Mouse (Mus musculus): ENCODE data around the gene Fkbp15.

The Fkbp15 gene

GRCm38 (mm10) chr4:62372410-62372809 is 12.1 kb upstream of the Fkbp15 start:
- no peak for DNase-seq

DNA sequence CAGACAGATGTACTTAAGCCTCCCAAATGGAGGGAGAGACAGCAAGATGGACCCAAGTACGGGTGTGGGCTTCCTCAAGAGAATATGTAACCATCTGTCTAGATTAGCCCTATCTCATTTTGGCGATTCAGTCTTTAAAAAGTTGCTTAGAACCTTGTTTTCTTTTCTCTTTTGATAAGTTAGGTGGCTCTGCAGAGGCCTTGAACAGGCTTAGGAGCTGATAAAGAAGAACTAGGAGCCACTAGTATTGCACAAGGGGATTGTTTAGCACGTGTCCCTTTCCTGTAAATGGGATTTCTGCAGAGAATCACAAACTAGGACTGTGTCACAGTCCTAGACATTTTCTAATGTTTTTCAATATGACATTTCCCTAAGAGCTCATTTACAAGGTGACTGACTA is 8.7 kb upstream of the Fkbp15 start:
- DNase-seq = no peak

DNA sequence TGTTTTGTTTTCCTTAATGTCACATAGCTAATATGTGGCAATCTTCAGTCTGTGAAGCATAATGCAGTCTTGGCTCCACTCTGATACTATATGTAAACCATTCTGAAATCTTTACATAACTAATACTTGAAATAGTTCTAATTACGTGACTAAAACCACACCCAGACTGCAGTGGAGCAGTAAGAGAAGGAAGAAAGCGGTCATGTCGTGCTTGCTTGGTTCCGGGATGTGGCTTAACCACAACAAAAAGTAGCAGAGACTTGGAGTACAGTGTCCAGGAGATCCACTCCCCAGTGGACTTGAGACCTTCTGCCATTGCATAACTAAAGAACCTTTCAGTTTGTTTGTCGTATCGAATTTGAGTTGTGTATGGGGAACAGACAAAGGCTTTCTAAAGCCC is 7.2 kb upstream of the Fkbp15 start:
- DNase-seq = no peak

GRCm38 (mm10) chr4:62366291-62366690 is 5.9 kb upstream of the Fkbp15 start:
- no peak for DNase-seq

DNA sequence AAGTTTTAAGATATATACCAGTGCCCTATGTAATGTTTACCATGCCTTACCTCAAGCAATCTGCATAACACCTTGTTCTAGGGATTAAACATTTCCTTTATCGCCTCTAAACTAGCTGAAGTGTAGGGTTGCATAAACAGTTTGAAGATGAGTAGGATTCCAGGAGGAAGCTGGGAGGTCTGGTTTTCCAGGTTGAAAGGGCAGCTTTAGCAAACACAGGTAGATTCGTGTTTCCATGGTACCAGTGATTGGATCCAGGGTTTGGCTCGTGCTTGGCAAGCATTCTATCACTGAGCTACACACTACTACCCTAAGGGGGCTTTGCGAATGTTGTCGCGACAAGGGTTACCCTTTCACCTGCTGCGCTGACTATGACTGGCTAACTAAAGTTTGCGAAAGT is 4.0 kb upstream of the Fkbp15 start:
- no peak for DNase-seq

DNA sequence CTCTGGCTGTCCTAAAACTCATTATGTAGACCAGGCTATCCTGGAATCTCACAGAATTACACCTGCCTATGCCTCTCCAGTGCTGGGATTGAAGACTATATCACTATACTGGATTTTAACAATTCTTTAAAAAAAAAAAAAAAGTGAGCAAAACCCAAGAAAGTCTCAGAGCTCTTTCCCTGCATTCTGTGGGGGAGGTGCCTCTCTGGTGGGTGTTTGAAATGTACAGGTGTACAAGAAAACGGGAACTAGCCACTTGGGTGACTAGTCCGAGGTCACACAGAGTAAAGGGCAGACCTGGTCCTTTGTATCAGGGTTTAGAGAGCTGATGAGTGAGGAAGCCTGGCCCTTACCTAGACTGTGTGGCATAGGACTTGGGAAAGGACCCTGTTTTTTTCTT is 2.1 kb upstream of the Fkbp15 start:
- no peak for DNase-seq

DNA sequence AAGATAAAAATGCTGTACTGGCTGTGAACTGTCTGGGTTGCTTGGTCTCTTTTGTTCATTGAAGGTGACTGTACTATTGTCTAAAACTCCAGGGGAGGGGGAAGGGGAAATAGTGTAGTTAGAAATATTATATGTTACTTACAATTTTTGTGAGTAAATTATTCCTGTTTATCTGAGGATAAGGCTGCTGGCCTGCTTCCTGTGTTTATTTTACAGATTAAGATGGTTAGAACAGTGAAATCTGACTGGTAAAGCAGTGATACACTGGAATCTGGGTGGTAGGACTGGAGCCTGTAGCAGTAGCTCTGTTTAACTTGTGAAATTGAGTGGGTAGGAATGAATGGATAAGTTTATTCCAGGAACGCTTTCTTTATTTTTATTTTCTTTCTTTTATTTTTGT is 1.6 kb upstream of the Fkbp15 start:
- DNase-seq = no peak

DNA sequence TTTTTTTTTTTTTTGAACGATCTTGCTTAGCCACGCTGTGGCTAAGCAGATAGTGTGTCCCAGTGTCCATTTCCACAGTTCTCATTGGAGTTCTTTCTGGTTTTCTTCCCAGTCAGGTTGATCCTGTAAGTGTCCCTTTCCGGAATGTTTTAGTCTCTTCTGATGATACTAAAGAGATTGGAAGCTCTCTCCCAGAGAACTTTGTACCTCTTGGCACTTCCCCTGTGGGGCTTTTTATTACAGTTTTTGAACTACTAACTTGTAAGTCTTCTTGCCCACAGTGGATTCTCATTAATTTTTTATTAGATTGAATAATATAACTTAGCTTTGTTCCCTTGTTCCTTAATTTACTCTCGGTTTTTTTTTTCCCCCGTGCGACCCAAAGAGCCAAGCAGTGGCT is 1.2 kb upstream of the Fkbp15 start:
- no peak for DNase-seq

- no peak for DNase-seq
Measured at GRCm38 (mm10) chr4:62360805-62361455, 582 bp upstream of the Fkbp15 start.

- no peak for DNase-seq
Measured at GRCm38 (mm10) chr4:62359256-62359775, 1.0 kb downstream of the Fkbp15 start.

- DNase-seq = no peak
Measured at GRCm38 (mm10) chr4:62357631-62358148, 2.7 kb downstream of the Fkbp15 start.

DNA sequence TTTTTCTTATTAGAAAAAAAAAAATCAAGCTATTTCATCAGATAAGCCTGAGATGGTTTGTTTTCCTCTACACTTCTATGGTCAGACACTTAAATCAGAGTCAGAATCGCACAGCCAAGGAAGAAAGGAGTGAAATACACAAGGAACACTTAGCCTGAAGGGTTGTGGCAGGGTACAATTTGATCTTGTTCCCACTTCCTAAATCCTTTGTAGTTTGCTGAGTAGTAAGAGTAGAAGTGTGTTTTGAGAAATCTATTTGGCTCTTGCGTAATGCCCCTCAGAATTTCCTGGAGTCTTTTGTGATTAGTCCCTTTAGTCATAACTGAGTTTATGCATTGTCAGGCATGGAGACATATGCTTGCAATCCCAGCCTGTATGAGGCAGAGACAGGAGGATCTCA is 11.0 kb downstream of the Fkbp15 start:
- no peak for DNase-seq

DNA sequence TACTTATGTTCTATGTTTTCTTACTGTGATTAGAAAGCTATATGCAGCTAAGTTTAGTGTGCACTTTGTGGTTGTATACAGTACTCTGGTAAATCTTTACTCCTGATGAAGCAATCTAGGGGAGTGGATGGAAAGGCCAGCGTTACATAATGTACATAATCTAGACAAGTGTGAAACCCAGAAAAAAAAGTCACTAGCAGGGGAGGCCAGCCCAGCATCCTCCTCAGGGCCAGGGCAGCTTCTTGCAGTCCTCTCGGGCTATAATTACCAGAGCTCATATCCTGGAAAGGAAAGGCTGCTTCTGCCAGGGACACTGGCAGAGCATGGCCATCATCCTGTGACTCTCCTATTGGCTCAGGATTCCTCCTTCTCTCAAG is 12.0 kb downstream of the Fkbp15 start:
- no peak for DNase-seq

- DNase-seq = no peak
Measured at GRCm38 (mm10) chr4:62347605-62348328, 12.6 kb downstream of the Fkbp15 start.

GRCm38 (mm10) chr4:62345827-62346226 is 14.5 kb downstream of the Fkbp15 start:
- no peak for DNase-seq

DNA sequence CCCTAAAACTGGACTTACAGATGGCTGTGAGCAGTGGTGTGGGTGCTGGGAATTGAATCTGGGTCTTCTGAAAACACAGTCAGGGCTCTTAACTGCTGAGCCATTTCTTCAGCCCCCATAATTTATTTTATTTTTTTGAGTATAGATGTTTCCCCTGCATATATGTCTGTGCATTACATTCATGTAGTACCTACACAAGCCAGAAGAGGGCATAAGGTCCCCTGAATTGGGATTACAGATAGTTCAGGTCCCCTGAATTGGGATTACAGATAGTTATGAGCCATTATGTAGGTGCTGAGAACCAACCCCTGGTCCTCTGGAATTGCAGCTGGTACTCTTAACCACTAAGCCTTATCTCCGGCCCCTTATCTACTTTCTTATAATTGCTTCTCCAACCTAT is 16.3 kb downstream of the Fkbp15 start:
- no peak for DNase-seq

DNA sequence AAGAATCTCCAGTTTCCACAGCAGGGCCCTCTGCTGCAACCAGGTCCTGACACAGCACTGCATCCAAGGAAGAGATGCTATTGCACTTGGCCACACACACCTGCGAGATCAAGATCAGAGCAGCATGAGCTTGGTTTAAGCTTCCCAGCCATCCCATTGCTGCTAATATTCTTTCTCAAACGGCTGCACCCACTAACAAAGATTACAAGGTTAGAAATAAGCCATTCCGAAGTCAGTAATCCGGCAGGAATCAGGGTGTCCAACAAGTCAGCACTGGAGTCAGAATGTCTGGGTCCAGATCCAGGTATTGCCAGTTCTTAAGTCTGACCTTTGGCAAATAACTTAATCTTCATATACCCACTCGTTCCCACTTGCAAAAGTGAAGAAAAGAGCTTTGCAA is 21.8 kb downstream of the Fkbp15 start:
- no peak for DNase-seq

GRCm38 (mm10) chr4:62331977-62332376 is 28.4 kb downstream of the Fkbp15 start:
- DNase-seq = no peak

DNA sequence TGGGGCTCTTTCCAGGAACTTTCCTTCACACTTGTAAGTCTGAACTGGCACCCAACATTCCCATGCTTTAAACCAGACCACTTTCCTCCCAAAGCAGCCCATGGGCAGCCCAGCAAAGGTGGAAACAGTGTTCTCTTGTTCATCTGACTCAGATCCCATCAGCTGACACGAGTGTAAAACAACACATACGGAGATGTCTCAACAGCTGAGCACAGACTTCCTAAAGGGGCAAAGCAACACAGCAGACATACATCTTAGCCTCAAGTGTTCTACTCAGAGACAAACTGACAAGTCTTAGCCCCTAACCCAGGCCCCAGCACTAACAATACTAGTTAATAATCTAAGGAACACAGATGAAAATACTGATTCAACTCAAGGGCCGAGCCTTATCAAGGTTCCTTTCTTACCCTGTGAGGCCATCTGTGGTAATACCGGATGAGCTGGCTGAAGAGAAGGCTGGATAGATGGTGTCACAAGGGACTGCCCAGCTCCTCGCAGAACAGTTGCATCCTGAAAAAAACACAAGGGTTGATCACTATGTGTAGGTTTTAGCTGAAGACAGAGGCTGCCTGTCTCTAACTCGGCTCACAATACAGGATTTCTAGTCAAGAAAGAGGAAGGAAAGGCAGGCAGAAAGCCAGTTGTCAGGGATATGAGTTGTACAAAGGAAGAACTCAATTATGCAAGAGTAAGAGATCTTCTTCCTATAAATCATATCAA is 31.2 kb downstream of the Fkbp15 start:
- DNase-seq = no peak

- DNase-seq = no peak
Measured at GRCm38 (mm10) chr4:62326111-62326510, 34.2 kb downstream of the Fkbp15 start.

GRCm38 (mm10) chr4:62322684-62323083 is 37.7 kb downstream of the Fkbp15 start:
- DNase-seq = no peak

DNA sequence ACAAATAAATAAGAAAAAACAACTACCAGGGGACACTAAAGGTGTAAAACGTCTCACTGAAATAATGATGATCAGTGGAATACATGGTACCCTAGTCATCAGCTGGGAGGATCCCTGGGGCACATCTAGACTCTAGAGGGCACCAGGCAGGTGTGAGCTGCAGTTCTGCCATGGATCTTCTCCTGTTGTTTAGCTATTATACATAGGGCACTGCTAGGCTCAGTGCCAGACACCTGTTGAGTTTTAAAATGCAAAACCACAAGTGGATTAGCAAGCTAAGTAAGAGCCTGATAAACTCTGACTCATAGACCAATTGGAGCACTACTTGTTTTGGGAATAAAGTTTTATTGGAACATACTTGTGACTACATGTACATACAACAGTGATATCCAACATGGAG is 42.1 kb downstream of the Fkbp15 start:
- DNase-seq = no peak

GRCm38 (mm10) chr4:62316456-62316855 is 43.9 kb downstream of the Fkbp15 start:
- DNase-seq = no peak

GRCm38 (mm10) chr4:62314516-62314915 is 45.8 kb downstream of the Fkbp15 start:
- DNase-seq = no peak
